In the genomic region with DNA sequence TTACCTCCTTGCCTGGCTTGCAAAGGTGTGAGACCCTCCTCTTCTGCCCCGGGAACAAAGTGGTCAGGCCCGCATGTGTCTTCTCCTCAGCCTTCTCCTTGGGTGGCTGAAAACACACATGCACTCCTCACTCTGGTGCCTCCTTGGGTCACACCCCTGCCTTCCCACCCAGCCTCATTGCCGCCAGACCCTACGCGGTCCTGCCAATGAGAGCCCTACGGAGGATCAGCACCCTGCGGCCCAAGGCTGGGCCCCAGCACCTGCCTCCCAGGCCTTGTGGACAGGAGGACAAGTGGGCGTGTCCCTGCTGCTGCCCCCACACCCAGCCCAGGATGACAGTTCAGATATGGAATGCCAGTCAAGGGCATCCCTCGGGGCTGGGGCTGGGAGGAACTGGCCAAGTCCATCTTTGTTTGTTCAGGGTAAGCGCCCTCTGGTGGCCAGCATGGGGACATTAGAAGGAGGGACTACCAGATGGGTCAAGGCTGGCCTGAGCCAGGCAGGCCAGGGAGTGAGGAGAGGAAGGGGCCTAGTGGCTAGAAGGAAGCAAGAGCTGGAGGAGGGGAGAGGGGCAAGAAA, we compare ENCODE assay signal across 8 mouse cellular contexts. TPM values are rescaled to one million over a fixed set of nuclear protein-coding genes. Genes with fewer than 3 reads are reported as not detected.
DNase-seq lines count a peak whose midpoint lies in the region; TF ChIP-seq lines count a peak whose summit lies in the region.

No protein-coding gene starts in this region.

- no peaks in the 10 kb centered on the region for H3K27me3 ChIP-seq in MEL (ENCODE audit: control insufficient read depth in 1 of 2, insufficient read depth in 2 of 2, low read length in 2 of 2)

- no peaks in the 10 kb centered on the region for H3K9me3 ChIP-seq in MEL (replicated peaks; ENCODE audit: insufficient read depth, low read length)

- peak; percentile 69 to 86 (median 73) for TF ChIP-seq CTCF in MEL (IDR thresholded peaks at IDR 0.05 in 2 of 3, conservative IDR thresholded peaks at IDR 0.05 in 1 of 3; ENCODE audit: control insufficient read depth in 1 of 3, insufficient read depth in 1 of 3, low read depth in 2 of 3, low read length in 3 of 3, poor library complexity in 1 of 3, severe bottlenecking in 1 of 3)

- no peak overlapping the region for H3K9ac ChIP-seq in MEL (ENCODE audit: control insufficient read depth, low read depth, low read length, poor library complexity, severe bottlenecking)

- TF ChIP-seq RAD21 in MEL (IDR thresholded peaks at IDR 0.05; ENCODE audit: low read depth, low read length): no peak; the same call in 1 of the 2 replicates

- no peak for TF ChIP-seq POLR2A in MEL (IDR thresholded peaks at IDR 0.05; ENCODE audit: control insufficient read depth in 1 of 2, insufficient read depth in 1 of 2, low read depth in 1 of 2, low read length in 2 of 2, poor library complexity in 1 of 2)

- no peak for TF ChIP-seq EP300 in MEL (IDR thresholded peaks at IDR 0.05; ENCODE audit: low read depth in 1 of 2, low read length in 2 of 2)

- H3K27ac ChIP-seq in MEL (ENCODE audit: control insufficient read depth, low read depth, low read length): no peak overlapping the region

- H3K4me1 ChIP-seq in MEL (ENCODE audit: control insufficient read depth in 1 of 2, insufficient read depth in 2 of 2, low read length in 2 of 2): peaks cover 0 to 6% of the 10 kb centered on the region in 2 experiments; a peak in 2 of 4 replicates

- H3K36me3 ChIP-seq in MEL (ENCODE audit: control insufficient read depth in 1 of 2, insufficient read depth in 2 of 2, low read length in 2 of 2): no peaks in the 10 kb centered on the region; a peak in 1 of 4 replicates

- H3K79me2 ChIP-seq in MEL (ENCODE audit: control insufficient read depth, insufficient read depth, low read length, poor library complexity): peaks cover 9% of the 10 kb centered on the region

- no peak overlapping the region for H3K4me3 ChIP-seq in MEL (ENCODE audit: control insufficient read depth in 1 of 2, insufficient read depth in 1 of 2, low read depth in 2 of 2, low read length in 2 of 2)

- DNase-seq in A20 (ENCODE audit: low read depth, low spot score) (peak; percentile 46), MEL (ENCODE audit: low read depth, low spot score) (peak; percentile 46)
- DNase-seq in cerebellum, postnatal 36 days: peak; percentile 72 to 74
- DNase-seq in gastrocnemius, postnatal 4 days (ENCODE audit: low spot score in 2 of 2): peak; percentile 64 to 70
- peak; percentile 56 for DNase-seq in kidney, adult 9 months
- DNase-seq in lung, postnatal 36 days: peak; percentile 61
- DNase-seq in retina, embryonic 14.5 days (ENCODE audit: low spot score): peak; percentile 80
- DNase-seq in right cerebral cortex, postnatal 25 days: no peak

TF ChIP-seq in MEL, 35 proteins besides CTCF, POLR2A, EP300 and RAD21:
- TF ChIP-seq SMC3 (IDR thresholded peaks at IDR 0.05; ENCODE audit: low read depth, low read length): peak; percentile 48
- TF ChIP-seq POLR2AphosphoS5 (IDR thresholded peaks at IDR 0.05; ENCODE audit: borderline replicate concordance, low read depth, low read length): no peak
TF ChIP-seq in MEL: peak in this region for 1.

RNA-seq across cellular contexts. Expression of gene Atp8b3, which starts 9.6 kb away (rescaled TPM):
- 0.03 TPM in 1 of 2 replicates, not detected in the other for total RNA-seq in MEL (2012; rRNA removed)
- under 1 TPM in 1 of 2 experiments, not detected in 1; 0.13 TPM for polyA plus RNA-seq in MEL (2012; ENCODE audit: insufficient read depth in 1 of 2, insufficient read length in 2 of 2, low read depth in 1 of 2, low replicate concordance in 2 of 2, missing spikeins in 1 of 2)
- total RNA-seq in gastrocnemius, postnatal 4 days (2021): under 1 TPM; 0.05 TPM

RNA-seq across cellular contexts. Expression of gene Rexo1, which starts 12.8 kb away (rescaled TPM):
- 14.3 and 14.7 TPM in 2 replicates for total RNA-seq in MEL (2012; rRNA removed)
- polyA plus RNA-seq in MEL (2012; ENCODE audit: insufficient read depth in 1 of 2, insufficient read length in 2 of 2, low read depth in 1 of 2, low replicate concordance in 2 of 2, missing spikeins in 1 of 2): 10 to 100 TPM in 1 of 2 experiments, not detected in 1; 54.6 TPM
- total RNA-seq in gastrocnemius, postnatal 4 days (2021): 10 to 100 TPM; 22.0 to 24.9 TPM

RNA-seq across cellular contexts. Expression of gene Klf16, which starts 28.6 kb away (rescaled TPM):
- 30.0 and 37.1 TPM in 2 replicates for total RNA-seq in MEL (2012; rRNA removed)
- polyA plus RNA-seq in MEL (2012; ENCODE audit: insufficient read depth in 1 of 2, insufficient read length in 2 of 2, low read depth in 1 of 2, low replicate concordance in 2 of 2, missing spikeins in 1 of 2): 10 to 100 TPM in 1 of 2 experiments, not detected in 1; 51.1 TPM
- 1 to 10 TPM; 7.5 to 8.5 TPM for total RNA-seq in gastrocnemius, postnatal 4 days (2021)

RNA-seq across cellular contexts. Expression of gene Abhd17a, which starts 41.6 kb away (rescaled TPM):
- total RNA-seq in MEL (2012; rRNA removed): 89.6 and 98.5 TPM in 2 replicates
- polyA plus RNA-seq in MEL (2012; ENCODE audit: insufficient read depth in 1 of 2, insufficient read length in 2 of 2, low read depth in 1 of 2, low replicate concordance in 2 of 2, missing spikeins in 1 of 2): 100 to 1,000 TPM in 1 of 2 experiments, 10 to 100 TPM in 1; 96.2 to 136 TPM
- total RNA-seq in gastrocnemius, postnatal 4 days (2021): 10 to 100 TPM; 79.7 to 81.6 TPM

RNA-seq across cellular contexts. Expression of gene Onecut3, which starts 53.9 kb away (rescaled TPM):
- not detected in 2 replicates for total RNA-seq in MEL (2012; rRNA removed)
- polyA plus RNA-seq in MEL (2012; ENCODE audit: insufficient read depth in 1 of 2, insufficient read length in 2 of 2, low read depth in 1 of 2, low replicate concordance in 2 of 2, missing spikeins in 1 of 2): not detected
- not detected for total RNA-seq in gastrocnemius, postnatal 4 days (2021)
